Mouse (Mus musculus) gastrocnemius, adult 8-10 months (tissue): ENCODE measurements around the gene Wdtc1. TPM values are rescaled to one million over a fixed set of nuclear protein-coding genes. Genes with fewer than 3 reads are reported as not detected.

Experiments
- DNase-seq, 2 experiments: peaks; one replicate each; pipeline ENCODE4 v3.0.0; 2022; ENCODE audit warnings: low spot score in 2 of 2
- total RNA-seq, 4 experiments: library from RNA; stranded (reverse); gene quantifications; 2 replicates each; pipeline ENCODE4 v1.2.4; 2022

Wdtc1 gene
- total RNA-seq, 4 experiments from 2014 or later: 85.4 to 104 (median 95.3) TPM

DNA sequence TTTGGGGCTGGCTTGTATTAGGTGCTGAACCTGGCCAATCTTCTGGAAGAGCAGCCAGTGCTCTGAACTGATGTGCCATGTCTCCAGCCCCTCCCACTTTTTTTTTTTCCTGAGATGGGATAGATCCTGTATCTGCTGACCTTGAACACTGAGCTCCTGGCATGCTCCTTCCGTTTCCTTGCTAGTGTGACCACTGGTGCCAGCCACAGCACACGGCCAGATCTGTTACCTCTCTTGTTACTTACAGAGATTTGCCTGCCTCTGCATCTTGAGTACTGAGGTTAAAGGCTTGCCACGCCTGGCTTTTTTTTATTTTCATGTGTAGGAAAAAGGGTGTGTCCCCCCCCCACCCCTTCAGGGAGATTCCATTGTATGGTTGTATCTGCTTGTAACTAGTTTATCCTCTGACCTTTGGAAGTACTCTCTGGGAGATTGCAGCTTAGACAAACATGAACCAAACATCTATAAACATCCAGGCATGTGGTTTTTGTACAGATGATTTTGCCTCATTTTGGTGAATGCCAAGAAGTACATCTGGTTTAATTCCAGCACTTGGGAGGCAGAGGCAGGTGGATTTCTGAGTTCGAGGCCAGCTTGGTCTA lies 66.7 kb downstream of the Wdtc1 start:
- DNase-seq: no peak

DNA sequence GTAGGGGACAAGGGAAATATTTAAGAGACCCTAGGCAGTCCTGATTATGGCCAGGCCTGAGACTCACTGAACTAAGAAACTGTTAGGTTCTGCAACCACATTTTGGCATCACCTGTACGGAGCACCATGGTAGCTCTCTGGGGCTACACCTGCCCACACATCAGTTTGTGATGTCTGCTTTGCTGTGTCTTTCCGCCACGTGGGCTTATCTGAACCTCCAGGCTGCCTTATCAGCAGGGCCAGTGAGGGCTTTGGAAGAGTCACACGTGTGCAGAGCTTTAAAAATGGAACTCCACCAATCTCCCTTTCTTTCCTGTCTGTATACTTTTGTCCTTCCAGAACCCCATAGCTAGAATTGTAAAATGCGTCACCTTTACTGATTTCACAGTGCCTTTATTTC lies 67.3 kb downstream of the Wdtc1 start:
- DNase-seq: no peak

DNA sequence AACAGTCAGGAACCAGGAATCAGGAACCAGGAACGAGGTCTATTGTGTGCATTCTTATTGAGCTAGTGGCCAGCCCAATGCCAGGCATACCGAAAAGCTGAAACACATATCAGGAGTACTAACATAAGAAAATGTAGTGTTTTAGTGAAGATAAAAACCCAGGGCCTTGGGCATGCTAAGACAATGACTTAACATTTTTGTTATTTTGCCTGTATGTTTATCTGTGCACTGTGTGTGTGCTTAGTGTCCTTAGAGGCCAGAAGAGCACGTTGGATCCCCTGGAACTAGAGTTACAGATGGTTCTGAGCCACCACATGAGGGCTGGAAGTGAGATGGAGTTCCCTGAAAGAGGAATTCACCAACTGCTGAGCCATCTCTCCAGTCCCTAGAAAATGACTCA lies 68.0 kb downstream of the Wdtc1 start:
- DNase-seq: no peak

DNA sequence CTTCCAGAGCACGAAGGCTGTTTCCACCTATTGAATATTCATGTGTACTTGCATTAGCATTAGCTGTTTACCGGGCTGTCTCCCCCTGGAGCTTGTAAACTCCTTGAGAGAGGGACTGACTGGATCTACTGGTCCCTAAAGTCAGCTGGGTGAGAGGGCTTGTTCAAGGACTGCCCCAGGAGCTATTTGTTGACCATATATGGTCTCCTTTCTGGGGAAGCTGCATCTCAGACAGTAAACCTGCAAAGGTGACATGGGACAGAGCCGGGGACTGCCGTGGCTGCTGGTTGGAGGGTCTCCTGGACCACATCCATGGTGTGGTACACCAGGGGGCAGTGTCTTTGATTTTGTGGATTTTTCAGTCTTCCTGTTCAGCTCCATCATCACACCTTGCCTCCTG lies 70.6 kb downstream of the Wdtc1 start:
- DNase-seq: no peak

DNA sequence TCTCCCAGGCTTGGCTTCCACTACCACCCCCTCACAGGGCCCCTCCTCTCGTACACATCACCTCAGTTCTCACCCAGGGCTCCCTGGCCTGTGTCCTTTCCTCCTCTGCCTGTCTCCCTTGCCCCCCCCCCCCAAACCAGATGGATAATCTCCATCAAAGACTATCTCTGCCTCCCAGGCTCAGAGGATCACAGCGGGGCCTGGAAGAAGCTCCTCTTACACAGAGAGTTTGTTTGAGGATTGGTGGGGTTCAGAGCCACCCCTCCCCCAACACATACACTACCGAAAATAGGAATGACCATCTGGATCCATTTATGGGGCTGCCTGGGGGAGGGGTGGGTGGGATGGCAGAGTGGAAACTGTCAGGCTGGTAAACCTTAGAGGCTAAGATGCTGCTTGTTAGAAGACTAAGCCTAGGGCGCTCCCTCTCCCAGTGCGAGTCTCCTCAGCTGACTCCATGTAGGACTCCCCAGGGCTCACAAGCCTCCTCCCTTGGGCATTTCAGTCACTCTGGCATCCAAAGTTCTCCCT lies 71.3 kb downstream of the Wdtc1 start:
- no peak for DNase-seq

DNA sequence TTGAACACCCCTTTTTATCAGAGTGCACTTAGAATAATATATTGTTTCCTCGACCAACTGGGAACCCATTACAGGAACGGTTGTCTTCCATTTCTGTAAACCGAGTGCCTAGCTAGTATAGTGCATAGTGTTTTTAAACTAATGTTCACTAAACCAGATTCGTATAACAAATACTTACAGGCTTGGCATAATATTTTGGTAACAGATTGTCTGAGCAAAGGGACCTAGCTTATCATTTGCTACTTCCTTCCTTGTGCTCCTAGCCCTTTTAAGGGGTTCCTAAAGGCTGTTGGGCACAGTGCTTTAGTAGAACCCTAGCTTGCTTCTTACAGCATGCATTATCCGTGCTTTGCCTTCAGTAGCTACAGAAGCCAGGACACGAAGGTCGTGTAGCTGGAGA lies 71.8 kb downstream of the Wdtc1 start:
- DNase-seq: no peak

DNA sequence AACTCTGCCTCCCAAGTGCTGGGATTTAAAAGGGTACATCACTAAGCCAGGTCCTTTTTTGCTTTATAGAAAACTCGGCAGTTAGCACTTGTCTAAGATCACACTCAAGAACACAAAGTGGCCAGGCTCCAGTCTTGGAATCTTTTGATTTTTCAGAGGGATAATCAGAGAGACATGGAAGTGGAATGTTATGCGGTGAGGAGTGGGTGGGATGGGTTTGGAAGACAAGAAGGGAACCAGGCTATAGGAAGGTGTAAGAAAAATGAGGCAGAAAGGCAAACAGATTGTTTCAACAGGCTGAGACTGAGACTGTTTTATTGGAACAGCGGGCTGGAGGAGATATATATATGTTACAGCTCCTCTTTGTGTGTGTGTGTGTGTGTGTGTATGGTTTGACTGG lies 74.8 kb downstream of the Wdtc1 start:
- no peak for DNase-seq

DNA sequence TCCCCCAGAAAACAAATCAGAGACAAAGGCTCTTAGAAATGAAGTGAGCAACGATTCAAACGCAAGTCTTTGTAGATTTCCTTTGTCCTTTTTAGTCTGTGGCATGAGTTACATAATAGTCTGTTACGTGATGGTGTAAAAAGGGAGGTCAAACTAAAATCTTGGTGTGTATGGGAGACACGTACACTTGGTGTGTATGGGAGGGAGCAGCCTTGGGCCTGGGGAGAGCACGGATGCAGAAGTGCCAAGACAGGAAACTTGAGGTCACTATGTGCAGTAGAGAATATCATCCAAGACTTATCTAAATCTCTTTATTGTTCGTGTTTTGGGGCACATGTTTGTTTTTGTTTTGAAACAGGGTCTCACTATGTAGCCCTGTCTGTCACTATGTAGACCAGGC lies 75.2 kb downstream of the Wdtc1 start:
- no peak for DNase-seq

DNA sequence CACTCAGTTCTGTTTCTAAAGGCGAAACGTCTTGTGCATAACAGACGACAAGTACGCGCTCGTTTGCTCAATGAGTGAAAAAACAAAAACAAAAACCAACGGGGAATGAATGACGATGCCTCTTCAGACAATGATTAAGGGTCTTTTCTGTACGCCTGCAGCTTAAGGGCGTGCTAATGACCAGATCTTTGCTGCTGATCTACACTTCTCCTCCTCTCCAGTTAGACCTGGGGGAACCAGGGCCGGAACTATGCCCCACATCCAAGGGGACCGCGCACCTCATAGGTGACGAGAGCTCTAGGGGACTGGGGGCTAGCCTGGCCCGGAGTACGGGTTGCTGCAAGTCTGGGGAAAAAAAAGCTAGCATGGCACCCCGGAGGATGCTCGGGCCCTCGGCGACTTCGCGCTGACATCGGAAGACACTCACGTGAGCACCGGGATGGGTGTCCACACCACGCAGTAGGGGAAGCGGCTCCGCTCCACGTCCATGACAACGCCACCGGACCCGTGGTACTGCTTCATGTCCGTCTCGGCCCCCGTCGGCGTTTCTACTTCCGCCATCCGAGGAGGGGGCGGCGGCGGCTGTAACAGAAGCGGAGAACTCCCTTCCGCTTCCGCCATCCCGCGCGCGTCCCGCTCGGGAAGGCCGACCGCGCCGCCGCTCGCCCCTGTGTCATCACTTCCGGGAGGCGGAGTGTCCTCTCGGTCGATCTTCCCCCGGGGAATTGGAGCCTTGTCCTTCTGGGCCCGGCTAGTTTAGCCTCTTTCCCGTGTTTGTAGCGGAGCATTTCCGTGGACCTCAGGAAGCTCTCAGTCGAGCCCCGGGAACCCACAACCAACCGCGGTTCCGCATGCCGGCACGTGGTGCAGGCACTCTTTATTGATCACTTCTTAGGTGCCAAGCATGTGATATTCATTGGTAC lies 75.9 kb downstream of the Wdtc1 start, which contains the start of gene Tmem222:
Gene Tmem222, minus strand, starts transcription at position 689 of the 923 bp plus-strand sequence.
- peak; percentile 92 to 93 for DNase-seq

DNA sequence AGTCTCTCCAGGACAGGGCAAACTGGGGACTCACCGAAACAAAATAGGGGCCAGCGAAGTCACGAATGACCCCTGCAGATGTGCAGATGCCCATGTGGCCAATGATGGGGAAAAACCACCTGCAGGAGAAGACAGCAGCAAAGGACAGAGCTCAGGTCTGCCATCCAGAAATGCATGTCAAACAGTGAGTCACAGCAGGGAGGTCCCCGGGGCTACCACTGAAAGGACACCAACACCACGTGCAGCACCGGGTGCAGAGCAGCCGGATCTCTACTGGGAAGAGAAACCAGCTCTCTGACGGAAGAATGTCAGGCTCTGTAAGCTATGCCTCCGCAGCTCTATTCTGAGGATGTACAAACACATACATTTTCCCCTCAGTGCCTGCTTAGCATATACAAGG lies 82.4 kb downstream of the Wdtc1 start:
- no peak for DNase-seq

DNA sequence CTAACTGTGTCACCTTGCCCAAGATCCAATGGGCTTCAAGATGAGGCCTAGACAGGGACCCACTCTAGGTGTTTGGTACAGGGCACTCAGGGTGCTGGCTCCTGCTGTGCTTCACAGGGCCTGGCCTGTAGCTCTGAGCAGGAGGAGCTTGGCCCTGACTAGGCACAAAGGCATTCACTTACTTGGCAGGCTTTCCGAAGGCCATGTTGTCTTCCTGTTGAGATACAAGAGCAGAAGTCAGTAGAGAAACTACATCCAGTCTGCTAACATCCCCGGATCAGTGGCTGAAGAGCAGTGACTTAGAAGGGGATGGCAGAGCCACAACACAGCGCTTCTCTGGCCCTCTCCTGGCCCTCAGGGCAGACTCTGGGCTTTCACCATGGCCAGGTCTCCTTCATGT lies 83.7 kb downstream of the Wdtc1 start:
- no peak for DNase-seq

DNA sequence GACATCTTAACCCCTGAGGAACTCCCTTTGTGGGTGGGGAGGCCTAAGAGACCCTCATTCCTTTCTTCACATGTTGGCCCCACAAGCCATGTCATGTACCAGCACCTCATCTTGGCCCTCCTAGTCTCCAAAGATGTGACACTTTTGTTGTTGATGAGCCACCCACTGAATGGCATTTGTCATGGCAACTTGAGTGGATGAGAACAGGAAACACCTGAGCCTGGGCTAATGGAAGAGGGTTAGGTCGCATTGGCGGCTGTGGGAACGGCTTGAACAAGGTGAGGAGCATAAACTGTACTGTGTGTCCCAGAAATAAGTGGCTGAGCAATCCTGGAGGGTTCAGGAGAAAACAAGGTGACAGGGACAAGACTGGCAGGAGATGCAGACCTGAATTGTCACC lies 84.3 kb downstream of the Wdtc1 start:
- no peak for DNase-seq

DNA sequence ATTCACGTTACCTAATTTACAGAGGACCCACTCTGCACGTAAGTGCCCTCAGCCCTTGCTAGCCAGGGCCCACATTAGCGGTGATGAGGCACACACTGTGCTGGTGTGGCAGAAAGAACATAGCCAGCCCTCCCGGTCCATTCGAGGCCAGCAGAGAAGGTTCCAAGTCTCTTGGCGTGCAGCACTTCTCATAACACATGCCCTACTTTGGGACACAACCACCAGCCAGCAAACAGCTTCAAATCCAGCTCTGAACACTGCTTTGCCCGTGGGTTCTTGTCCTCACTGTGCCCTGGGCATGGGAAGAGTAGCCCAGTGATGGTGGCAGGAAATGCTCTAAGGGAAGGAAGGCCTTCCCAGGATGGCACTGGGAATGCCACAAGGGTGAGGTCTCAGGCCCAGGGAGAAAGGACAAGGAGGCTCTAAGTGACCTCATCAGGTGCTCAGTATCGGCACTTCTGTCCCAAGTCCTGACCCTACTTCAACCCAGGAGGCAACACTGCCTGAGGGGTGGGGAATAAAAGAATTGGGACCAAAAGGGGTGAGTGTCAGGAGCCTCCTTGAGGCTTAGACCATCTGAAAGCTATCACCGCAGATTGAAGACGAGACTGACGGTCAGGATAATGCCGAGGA lies 86.9 kb downstream of the Wdtc1 start:
- DNase-seq: peak in 1 of 2 experiments; percentile 42

DNA sequence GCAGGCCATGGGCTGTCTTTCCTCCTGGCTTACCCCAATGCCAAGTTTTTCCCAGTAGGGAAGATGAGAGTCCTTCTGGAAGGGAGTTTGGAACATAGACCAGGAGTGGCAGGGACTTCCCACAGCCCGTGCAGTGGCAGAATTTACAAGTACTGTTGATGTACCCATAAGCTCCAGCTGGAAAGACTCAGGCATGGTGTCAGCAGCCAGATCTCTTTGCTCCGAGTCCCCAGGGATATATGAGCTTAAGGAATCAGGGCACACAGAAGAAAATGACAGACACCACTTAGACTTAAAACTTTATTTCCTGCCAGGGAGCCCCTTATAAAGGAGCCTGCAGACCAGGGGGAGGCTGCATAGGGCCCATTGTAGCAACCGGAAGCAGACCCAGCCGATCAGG lies 87.5 kb downstream of the Wdtc1 start:
- DNase-seq: no peak

DNA sequence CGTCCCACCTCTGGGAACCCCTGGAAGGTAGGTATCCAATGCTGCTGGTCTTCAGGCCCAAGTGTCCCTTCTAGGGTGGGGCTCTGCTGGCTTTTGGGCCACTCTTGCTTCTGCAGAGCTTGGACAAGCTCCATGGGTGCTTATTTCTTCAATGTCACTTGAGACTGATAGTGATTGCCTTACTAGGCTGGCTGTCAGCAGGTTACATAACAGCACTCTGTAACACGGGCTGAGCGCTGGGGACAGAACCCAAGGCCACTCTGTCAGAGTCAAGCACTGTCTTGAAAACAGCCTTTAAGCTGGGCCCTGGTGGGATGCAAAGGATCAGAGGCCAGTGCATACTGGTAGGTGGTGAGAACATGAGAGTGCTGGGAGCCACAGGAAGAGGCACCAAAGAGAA lies 88.0 kb downstream of the Wdtc1 start:
- DNase-seq: no peak

DNA sequence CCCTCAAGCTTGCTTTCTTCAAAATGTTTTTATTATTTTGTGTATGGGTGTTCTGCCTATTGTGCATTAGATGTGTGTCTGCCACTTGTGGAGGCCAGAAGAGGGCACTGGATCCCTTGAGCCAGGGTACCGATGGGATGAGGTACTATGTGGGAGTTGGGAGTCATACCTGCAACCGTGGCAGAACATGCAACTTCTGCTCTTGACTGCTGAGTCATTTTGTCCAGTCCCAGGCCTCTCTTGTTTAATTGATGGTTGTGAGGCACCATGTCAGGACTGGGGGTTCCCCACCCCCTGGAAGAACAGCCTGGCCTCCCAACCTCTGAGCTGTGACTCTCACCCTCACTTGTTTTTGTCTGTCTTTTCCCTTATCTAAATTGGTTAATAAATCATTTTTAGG lies 88.7 kb downstream of the Wdtc1 start:
- no peak for DNase-seq

DNA sequence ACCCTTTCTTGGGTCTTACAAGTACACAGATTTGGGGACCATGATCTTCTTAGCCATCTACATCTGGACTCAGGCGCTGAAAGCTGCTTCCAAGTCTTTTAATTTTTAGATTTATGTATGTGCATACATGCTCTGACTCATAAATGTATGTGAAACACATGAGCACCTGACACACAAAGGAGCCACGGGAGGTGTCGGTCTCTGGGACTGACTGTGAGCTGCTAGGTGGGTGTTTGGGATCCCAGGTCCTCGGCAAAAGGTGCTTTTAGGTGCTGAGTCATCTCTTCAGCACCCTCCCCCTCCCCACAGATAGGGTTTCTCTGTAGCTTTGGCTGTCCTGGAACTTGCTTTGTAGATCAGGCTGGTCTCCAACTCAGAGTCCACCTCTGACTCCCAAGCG lies 89.5 kb downstream of the Wdtc1 start:
- no peak for DNase-seq

DNA sequence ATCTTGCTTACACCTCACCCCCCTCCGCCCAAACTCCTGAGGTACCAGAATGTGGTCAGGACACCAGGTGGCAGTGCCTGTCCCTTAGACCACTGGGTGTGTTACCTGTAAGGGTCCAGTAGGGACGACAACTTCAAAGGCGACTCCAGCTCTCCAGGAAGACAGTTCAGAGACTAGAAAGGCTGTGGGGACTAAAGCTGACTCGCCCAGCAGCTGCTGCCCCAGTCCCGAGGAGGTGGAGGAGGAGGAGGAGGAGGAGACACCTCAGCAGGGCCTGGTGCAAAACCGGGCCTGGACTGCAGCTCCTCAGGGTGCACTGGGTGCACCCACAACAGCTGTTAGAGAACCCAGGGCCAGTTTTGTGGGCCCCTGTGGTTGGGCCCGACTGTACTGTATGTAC lies 90.4 kb downstream of the Wdtc1 start, which contains the start of gene Sytl1:
Gene Sytl1, minus strand, starts transcription at position 232 of the 400 bp plus-strand sequence.
- no peak for DNase-seq

DNA sequence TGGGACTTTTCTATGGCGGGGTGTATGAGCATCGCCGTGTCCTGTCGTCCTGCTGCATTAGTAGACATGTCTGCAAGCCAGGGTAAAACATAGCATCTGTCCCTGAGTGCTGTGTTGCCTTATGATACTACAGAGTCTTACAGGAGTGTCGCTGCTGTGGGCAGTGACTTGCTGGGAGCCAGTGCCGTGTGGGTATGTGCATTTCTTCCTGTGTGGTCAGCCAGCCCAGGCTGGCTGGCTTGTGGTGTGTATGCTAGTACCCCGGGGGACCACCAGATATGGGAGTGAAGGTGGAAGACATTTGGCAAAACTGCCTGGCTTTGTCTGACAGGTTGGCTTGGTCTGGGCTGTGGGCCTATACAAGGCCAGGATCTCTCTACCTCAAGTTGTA lies 90.9 kb downstream of the Wdtc1 start:
- DNase-seq: no peak

DNA sequence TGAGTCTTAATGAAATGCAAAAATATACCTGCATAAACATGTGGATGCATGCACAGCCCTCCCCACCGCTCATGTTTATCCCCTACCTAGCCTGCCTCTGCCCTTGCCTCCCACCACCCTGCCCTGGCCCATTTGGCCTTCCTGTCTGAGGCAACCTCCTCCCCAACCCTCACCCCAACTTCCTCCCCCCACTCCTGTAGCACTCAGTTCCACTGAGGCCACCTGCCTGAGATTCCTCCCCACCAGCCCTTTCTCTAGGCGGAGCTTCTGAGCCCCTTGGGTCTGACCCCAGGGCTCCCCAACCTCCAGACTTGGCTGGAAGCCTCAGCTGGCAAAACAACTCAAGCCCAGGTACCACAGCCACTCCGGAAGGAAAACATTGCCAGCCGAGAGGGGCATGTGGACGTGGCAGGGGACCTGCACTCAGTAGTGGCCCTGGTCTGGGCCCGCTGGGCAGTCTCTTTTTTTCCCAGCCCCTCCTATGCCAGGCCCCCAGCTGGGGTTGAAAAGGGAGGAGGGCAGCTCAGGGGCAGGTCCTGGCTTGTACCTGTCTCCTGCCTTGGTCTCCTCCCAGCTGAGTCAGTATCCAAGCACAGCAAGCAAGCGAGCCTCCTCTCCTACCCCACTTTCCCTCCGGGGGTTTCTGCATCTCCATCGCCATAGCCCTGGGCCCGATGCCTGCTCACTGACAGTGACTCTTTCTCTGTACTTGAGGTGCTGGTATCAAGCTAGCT lies 91.5 kb downstream of the Wdtc1 start:
- no peak for DNase-seq

DNA sequence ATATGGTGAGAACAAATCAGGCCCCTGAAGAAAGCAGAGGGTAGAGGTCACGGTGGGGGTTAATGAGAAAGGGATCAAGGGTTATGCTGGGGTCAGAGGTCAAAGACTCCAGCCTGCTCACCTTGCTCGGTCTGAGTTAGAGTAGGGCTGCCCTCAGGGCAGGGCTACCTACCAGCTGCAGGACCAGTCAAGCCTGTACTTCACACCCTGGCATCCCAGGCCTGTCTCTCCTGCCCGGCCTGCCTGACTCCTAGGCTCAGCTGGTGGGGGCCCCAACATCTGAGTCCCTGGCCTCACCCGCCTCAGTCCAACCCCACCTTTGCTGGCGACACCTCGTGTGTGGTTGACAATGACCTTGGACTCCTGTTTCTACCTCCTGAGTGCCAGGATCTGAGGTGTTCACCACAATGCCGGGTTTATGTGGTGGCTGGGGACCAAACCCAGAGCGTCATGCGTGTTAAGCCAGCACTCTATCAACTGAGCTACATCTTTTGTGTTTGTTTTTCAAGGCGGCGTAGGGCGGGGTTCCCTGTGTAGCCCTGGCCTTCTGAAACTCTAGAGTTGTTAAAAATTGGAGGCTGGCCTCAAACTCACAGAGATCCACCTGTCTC lies 95.4 kb downstream of the Wdtc1 start:
- DNase-seq: no peak
